Mouse (Mus musculus) midbrain, embryonic 14.5 days (tissue): ENCODE measurements around the gene Efcab9. TPM values are rescaled to one million over a fixed set of nuclear protein-coding genes. Genes with fewer than 3 reads are reported as not detected.

Source experiments
- ATAC-seq: fragments of 200-750 bp; cut with Nextera tagmentation; 2 replicates; pipeline ENCODE4 v1.8.0; 2017; ENCODE audit warnings: moderate number of reproducible peaks, moderate library complexity; ENCODE audit not compliant: low FRiP score, low TSS enrichment
- DNase-seq: peaks from one replicate; pipeline ENCODE4 v3.0.0-alpha.2; 2015
- H3K27ac ChIP-seq: fragments of 300-500 bp; sonication (generic); replicated peaks from 2 replicates; pipeline ENCODE4 v1.5.1; 2014; ENCODE audit warnings: mild to moderate bottlenecking, low read depth, low read length, moderate library complexity
- H3K27me3 ChIP-seq: fragments of 300-500 bp; sonication (generic); 2 replicates; pipeline ENCODE4 v1.6.1; 2014; ENCODE audit warnings: low read length, control low read depth, mixed read lengths; ENCODE audit not compliant: control insufficient read depth, insufficient read depth
- H3K36me3 ChIP-seq: fragments of 300-500 bp; sonication (generic); 2 replicates; pipeline ENCODE4 v1.6.1; 2014; ENCODE audit warnings: low read length, control low read depth; ENCODE audit not compliant: control insufficient read depth, insufficient read depth
- H3K4me1 ChIP-seq: fragments of 300-500 bp; sonication (generic); 2 replicates; pipeline ENCODE4 v1.6.1; 2014; ENCODE audit warnings: mild to moderate bottlenecking, antibody characterized with exemption, low read length, control low read depth; ENCODE audit not compliant: control insufficient read depth, insufficient read depth
- H3K4me2 ChIP-seq: fragments of 300-500 bp; sonication (generic); 2 replicates; pipeline ENCODE4 v1.6.1; 2014; ENCODE audit warnings: mild to moderate bottlenecking, low read length, moderate library complexity
- H3K4me3 ChIP-seq: fragments of 300-500 bp; sonication (generic); replicated peaks from 2 replicates; pipeline ENCODE4 v1.5.1; 2014; ENCODE audit warnings: low read depth, low read length
- H3K9ac ChIP-seq: fragments of 300-500 bp; sonication (generic); replicated peaks from 2 replicates; pipeline ENCODE4 v1.6.1; 2014; ENCODE audit warnings: mild to moderate bottlenecking, low read length, moderate library complexity
- H3K9me3 ChIP-seq: fragments of 300-500 bp; sonication (generic); 2 replicates; pipeline ENCODE4 v1.6.1; 2016; ENCODE audit warnings: low read length, control low read depth, mixed read lengths; ENCODE audit not compliant: control insufficient read depth
- WGBS: fragments of 180-500 bp; shearing (Covaris S2); extraction: QIAGEN DNeasy Blood & Tissue Kit; methylation state at CpG from one replicate; pipeline ENCODE4 v1.1.7; 2014; 5-methylcytosine and 5-hydroxymethylcytosine counted together
- polyA plus RNA-seq: library from polyadenylated mRNA; unstranded; fragments of >200 nt; fragmentation: Nextera tagmentation; extraction: Ambion mirVana; gene quantifications from 2 replicates; pipeline ENCODE4 v1.2.1, GENCODE M21; 2014

The Efcab9 gene
- polyA plus RNA-seq, result 0.47 TPM in 1 of 2 replicates, not detected in the other

DNA sequence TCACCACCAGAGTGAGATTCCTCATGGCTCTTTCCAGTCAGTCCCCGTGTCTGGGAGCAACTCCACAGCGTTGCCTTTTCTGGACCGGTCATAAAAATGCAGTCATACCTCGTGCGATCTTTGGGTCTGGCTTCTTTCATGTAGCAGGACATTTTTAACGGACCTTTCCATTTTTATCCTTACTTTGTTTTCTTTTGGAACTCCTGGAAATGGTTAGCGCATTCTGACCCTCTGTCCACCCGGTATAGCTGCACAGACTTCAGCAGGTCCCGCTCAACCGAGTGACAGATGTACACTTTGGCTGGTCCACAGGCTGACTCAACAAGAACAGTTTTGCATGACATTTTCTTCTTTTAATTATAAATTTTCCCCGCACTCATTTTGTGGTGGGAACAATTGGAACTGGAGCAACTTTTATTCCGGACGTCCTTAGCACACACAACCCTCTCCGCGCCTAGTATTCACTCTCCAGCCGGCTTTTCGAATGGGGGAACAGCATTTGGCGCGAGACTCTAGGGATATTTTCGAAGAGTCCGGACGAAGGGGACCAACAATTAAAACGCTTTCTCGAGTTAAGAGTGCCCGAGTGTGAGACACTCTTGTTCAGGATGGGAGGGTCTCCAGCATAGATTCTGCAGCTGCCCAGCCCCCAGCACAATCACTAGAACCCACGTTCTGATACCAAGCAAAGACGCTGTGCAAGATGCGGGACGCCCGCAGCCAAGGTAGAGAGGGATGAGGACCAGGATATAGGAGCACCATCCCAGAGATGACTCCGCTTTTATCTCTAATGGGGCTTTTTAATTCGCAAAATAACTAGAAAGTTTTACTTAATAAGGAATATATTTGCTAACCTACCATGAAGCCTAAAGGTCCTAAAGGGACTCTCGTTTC lies at the start of gene Efcab9:
Gene Efcab9 (minus strand): TSS at position 211 of the 894 bp plus-strand sequence.
- Histone ChIP-seq H3K4me1 (0 out of 2 replicates have a peak, but pooled peaks cover 10% of the 10 kb centered on the region), H3K36me3 (0 out of 2 replicates have a peak, but pooled peaks cover 4% of the 10 kb centered on the region), H3K4me3 (peak within 1 kb of the TSS; percentile 60), H3K9me3 (no peaks in the 10 kb centered on the region), H3K4me2 (peak within 1 kb of the TSS; percentile 89), H3K27me3 (peaks cover 19% of the 10 kb centered on the region; the same call in 1 of the 2 replicates), H3K27ac (no peak within 1 kb of the TSS), H3K9ac (peak within 1 kb of the TSS; percentile 66)
- 9% methylated on average over 33 of the region's 33 CpGs for WGBS
- peak; percentile 55 for DNase-seq
- ATAC-seq, result 0 out of 2 replicates have a peak, but pooled peaks have one; percentile 7

DNA sequence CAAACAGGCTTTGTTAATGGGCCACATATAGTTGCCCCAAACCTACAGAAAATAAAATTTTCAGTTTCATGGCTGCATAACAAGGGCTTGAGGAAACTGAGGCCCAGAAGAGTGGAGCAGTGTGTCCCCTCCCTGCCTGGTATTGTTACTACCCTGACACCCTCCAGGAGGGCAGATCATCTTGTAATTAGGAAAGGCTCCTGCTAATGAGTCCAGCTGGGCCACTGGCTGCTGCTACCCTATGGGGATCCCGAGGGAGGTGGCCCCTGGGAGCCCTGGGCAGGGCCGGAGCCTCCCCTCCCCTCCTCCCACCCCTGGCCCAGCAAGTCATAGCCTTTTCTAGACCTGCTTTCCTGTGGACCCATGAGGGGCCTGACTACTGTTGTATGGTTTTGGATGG lies 49.1 kb upstream of the Efcab9 start:
- Histone ChIP-seq H3K9me3 (no peaks in the 10 kb centered on the region), H3K4me2 (no peak overlapping the region), H3K4me3 (no peak overlapping the region), H3K27me3 (no peaks in the 10 kb centered on the region), H3K9ac (no peak overlapping the region), H3K36me3 (no peaks in the 10 kb centered on the region), H3K4me1 (no peaks in the 10 kb centered on the region), H3K27ac (no peak overlapping the region)
- 31% methylated on average over 2 of the region's 2 CpGs for WGBS
- no peak for DNase-seq
- ATAC-seq, result no peak

DNA sequence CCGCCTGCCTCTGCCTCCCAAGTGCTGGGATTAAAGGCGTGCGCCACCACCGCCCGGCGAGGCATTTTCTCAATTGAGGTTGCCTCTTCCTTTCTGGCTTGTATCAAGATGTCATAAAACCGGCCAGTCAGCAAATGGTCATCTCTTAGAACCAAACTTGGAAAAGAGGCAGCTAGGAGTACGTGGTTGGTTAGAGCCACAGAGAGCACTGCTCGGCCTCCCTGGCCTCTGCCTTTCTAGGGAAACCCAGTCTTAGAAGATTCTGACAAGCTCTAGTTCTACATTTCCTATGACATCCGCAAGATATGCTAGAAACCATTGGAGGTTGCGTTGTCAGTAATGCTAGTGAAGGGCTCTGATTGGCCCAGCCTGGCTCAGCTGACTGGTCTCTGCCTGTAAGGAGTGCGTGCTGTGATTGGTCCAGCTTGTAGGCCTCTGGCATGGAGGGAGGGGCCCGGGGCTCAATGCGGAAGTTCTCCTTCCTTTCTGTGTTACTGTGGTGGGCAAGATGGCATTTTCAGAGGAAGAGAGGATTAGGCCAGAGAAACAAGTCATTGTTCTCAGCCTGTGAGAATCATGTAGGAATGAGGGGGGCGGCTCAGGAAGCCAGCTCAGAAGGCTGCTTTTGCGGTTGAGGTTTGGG lies 48.5 kb upstream of the Efcab9 start:
- Histone ChIP-seq H3K27me3 (no peaks in the 10 kb centered on the region), H3K4me3 (no peak overlapping the region), H3K4me2 (no peak overlapping the region), H3K27ac (no peak overlapping the region), H3K9me3 (no peaks in the 10 kb centered on the region), H3K4me1 (no peaks in the 10 kb centered on the region), H3K9ac (no peak overlapping the region), H3K36me3 (no peaks in the 10 kb centered on the region)
- DNase-seq, result peak; percentile 58
- 76% methylated on average over 16 of the region's 16 CpGs for WGBS
- peak; percentile 70; the same call in 1 of the 2 replicates for ATAC-seq

DNA sequence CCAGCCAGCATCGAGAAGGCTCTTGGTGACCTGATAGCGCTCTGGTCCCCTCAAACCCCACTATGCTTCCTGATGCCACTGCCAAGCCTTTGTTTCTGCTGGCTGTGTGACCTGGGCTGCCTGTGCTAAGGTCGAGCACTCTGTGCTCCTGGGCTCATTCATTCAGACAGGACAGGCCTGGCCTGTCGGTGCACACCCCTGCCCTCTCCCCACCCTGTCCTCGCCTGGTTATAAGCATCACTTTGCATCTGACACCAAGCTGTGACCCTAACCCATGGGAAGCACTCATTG lies 44.8 kb upstream of the Efcab9 start:
- ATAC-seq (no peak), DNase-seq (no peak)

DNA sequence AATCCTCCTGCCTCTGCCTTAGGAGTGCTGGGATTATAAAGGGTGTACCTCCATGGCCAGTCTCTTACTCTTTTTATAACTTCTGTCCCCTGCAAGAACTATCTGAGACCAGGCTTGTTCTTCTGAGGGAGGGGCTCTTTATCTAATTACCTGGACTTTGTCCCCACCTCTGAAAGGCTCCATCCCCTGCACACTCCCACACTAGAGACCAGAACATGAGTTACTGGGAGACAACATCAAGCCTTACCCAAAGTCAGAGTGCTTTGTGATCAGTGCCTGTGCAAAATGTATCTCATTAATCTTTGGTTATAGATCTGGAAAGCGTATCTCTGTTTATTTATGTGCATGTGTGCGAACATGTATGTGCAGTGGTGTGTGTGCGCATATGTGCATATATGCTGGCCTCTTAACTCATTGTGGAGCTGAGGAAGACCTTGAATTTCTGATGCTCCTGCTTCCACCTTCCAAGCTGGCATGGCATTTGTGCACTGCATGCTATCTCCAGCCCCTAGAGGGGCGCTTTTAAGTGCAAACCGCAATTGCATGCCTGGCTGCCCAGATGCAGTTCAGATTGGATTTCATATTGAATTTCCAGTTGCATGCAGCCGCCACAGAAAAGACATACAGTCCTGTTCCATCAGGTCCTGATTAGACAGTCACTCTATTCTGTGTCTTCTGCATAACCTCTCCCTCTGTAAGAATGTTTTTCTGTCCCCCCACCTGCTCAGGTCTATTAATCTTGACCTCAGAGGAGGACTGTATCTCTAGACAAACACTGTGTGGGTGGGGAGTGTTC lies 44.3 kb upstream of the Efcab9 start:
- peak; percentile 27 for DNase-seq
- H3K4me1 ChIP-seq, result no peaks in the 10 kb centered on the region
- H3K4me2 ChIP-seq, result no peak overlapping the region
- H3K27me3 ChIP-seq, result no peaks in the 10 kb centered on the region
- no peak overlapping the region for H3K9ac ChIP-seq
- peak overlapping the region; percentile 52; the same call in 1 of the 2 replicates for H3K27ac ChIP-seq
- ATAC-seq, result no peak
- no peaks in the 10 kb centered on the region for H3K9me3 ChIP-seq
- WGBS, result 81% methylated on average over 6 of the region's 6 CpGs
- H3K36me3 ChIP-seq, result no peaks in the 10 kb centered on the region
- no peak overlapping the region for H3K4me3 ChIP-seq

More for the DNA sequence above, 44.8 kb upstream of the Efcab9 start:
- Histone ChIP-seq H3K27me3 (no peaks in the 10 kb centered on the region), H3K9ac (no peak overlapping the region), H3K4me2 (no peak overlapping the region), H3K27ac (peak overlapping the region; percentile 52; the same call in 1 of the 2 replicates), H3K4me1 (no peaks in the 10 kb centered on the region), H3K36me3 (no peaks in the 10 kb centered on the region), H3K4me3 (no peak overlapping the region), H3K9me3 (no peaks in the 10 kb centered on the region)
- WGBS, result 65% methylated on average over 5 of the region's 5 CpGs

DNA sequence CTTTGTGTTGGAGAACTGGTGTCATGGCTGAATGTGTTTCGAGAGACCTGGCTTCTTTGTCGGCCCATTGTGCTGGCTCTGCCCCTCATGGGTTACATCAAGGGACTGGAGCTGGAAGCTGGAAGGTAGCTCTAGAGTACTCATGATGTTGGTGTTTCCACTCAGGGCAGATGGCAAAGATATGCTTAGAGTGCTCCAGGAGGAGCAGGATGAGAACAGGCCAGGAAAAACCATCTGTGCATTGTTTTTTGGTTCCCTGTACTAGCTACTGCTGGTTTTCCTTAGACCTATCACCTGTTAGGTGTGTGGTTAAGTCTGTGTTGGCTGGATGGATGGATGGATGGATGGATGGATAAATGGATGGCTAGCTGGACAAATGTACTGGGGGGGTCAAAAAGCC lies 41.8 kb upstream of the Efcab9 start:
- WGBS, result 93% methylated on average over 2 of the region's 2 CpGs
- Histone ChIP-seq H3K27me3 (no peaks in the 10 kb centered on the region), H3K36me3 (no peaks in the 10 kb centered on the region), H3K9ac (no peak overlapping the region), H3K4me2 (no peak overlapping the region), H3K27ac (no peak overlapping the region), H3K4me1 (no peaks in the 10 kb centered on the region), H3K4me3 (no peak overlapping the region), H3K9me3 (no peaks in the 10 kb centered on the region)
- DNase-seq (no peak), ATAC-seq (no peak)

DNA sequence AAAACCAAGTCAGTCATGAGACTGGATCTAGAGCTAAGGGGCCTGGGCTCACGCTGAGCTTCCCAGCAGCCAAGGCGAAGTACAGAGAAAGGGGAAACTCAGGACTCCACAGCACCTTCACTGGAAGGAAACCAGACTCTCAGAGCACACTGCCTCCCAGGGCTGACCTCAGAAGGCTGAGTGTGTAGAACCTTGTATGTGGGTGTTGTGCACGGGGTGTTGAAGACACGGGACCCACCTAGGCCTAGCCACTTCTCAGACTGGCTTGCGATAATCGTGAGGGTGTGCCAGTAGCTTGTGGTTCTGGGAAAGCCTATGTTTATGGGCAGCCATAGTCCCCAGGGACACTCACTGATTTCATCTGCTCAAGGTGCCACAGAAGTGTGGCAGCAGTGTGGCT lies 39.2 kb upstream of the Efcab9 start:
- no peak overlapping the region for H3K9ac ChIP-seq
- no peaks in the 10 kb centered on the region for H3K9me3 ChIP-seq
- H3K4me3 ChIP-seq, result no peak overlapping the region
- DNase-seq, result no peak
- H3K4me1 ChIP-seq, result no peaks in the 10 kb centered on the region
- no peak for ATAC-seq
- H3K27me3 ChIP-seq, result no peaks in the 10 kb centered on the region
- no peak overlapping the region for H3K27ac ChIP-seq
- no peaks in the 10 kb centered on the region for H3K36me3 ChIP-seq
- no peak overlapping the region for H3K4me2 ChIP-seq
- 88% methylated on average over 6 of the region's 6 CpGs for WGBS

DNA sequence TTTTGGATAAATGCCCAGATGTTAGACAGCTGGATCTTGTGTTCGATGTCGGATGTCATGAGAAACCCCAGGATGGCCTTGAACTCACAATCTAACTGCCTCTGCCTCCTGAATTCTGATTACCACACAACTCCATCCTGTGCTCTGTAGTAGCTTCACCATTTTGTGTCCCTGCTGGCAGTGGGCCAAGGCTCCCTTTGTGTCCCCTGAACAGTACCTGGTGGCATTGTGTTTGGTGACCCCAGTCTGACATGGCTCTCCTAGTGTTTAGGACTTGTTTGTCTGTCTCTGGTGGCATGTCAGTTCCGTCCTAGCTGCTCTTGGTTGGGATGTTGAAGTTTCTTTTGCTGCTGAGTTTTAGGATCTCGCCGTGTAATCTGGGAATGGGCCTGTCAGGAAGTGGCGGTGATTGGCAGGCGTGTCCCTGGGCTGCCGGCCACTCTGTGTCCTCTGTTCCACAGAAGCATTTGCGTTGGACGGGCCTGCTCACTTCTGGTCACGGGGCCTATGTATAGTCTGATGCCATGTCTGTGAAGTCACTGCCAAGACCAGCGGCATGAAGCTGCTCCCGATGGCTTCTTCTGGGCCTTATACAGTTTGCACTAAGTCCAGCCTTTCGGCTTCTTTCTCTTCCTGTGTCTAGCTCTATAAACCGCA lies 36.9 kb upstream of the Efcab9 start:
- WGBS, result 88% methylated on average over 15 of the region's 15 CpGs

More for the DNA sequence above, 36.9 kb upstream of the Efcab9 start:
- Histone ChIP-seq H3K4me2 (no peak overlapping the region), H3K36me3 (no peaks in the 10 kb centered on the region), H3K9me3 (no peaks in the 10 kb centered on the region), H3K4me1 (no peaks in the 10 kb centered on the region), H3K4me3 (no peak overlapping the region), H3K9ac (no peak overlapping the region), H3K27me3 (no peaks in the 10 kb centered on the region), H3K27ac (no peak overlapping the region)
- no peak for ATAC-seq
- no peak for DNase-seq
